Mouse (Mus musculus) cerebellum, adult 2 months (tissue): ENCODE results near the gene Rplp1.

ENCODE experiments used
- CTCF ChIP-seq: fragments of 200-500 bp; IDR thresholded peaks from 2 replicates; pipeline ENCODE4 v1.5.1; 2011; ENCODE audit warnings: low read depth, mild to moderate bottlenecking, control low read depth, low read length, moderate library complexity, borderline replicate concordance; ENCODE audit not compliant: insufficient read depth
- POLR2A ChIP-seq: fragments of 200-500 bp; IDR thresholded peaks from 2 replicates; pipeline ENCODE4 v1.6.1; 2011; ENCODE audit warnings: low read length, control low read depth, borderline replicate concordance; ENCODE audit not compliant: insufficient read depth

DNA sequence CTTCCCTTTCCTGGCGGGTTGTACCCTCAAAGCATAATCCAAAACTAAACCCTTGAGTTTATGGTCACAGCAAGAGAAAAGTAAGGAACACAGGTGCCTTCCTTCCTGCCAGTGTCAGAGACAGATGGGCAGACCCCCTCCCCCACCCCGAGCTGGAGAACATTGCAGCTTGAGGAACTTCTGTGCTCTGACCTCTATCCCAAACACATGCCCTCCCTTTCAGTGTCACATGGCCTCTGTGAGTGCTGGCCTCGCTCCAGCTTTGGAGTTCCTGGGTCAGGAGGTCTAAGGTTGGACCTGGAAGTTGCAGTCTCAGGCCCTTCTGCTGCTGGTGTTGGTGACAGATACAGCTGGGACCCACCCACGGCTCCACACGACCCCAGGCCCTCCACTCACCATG lies 46.4 kb upstream of the Rplp1 start:
- TF ChIP-seq POLR2A (no peak), CTCF (no peak)
